Mouse (Mus musculus): ENCODE measurements around the gene Tshz2. TPM values are rescaled to one million over a fixed set of nuclear protein-coding genes. Genes with fewer than 3 reads are reported as not detected.

Gene Tshz2
- polyA plus RNA-seq, 1 experiment from 2014 or later: 14.8 TPM

- Histone ChIP-seq H3K9ac (ENCODE audit: low read depth, low read length) (no peak overlapping the region), H3K4me2 (replicated peaks; ENCODE audit: low read depth, low read length) (no peak overlapping the region), H3K36me3 (ENCODE audit: control insufficient read depth, insufficient read depth, low read length) (no peaks in the 10 kb centered on the region), H3K4me1 (ENCODE audit: control insufficient read depth, insufficient read depth, low read length) (no peaks in the 10 kb centered on the region), H3K4me3 (ENCODE audit: low read length) (no peak overlapping the region), H3K9me3 (ENCODE audit: control insufficient read depth, low read length) (no peaks in the 10 kb centered on the region), H3K27me3 (ENCODE audit: control insufficient read depth, insufficient read depth, low read length) (no peaks in the 10 kb centered on the region), H3K27ac (ENCODE audit: low read depth, low read length) (no peak overlapping the region; the same call in 1 of the 2 replicates)
- ATAC-seq (ENCODE audit: low FRiP score, low TSS enrichment): no peak
- 68% methylated on average over 16 of the region's 16 CpGs for WGBS
Measured at GRCm38 (mm10) chr2:169940297-169941142, 307.7 kb downstream of the Tshz2 start.

- ATAC-seq (ENCODE audit: low FRiP score, low TSS enrichment): no peak
- WGBS: 87% methylated on average over 6 of the region's 6 CpGs
- H3K4me3 ChIP-seq (ENCODE audit: low read length): no peak overlapping the region
- no peaks in the 10 kb centered on the region for H3K4me1 ChIP-seq (ENCODE audit: control insufficient read depth, insufficient read depth, low read length)
- no peaks in the 10 kb centered on the region for H3K9me3 ChIP-seq (ENCODE audit: control insufficient read depth, low read length)
- no peak overlapping the region for H3K4me2 ChIP-seq (replicated peaks; ENCODE audit: low read depth, low read length)
- H3K9ac ChIP-seq (ENCODE audit: low read depth, low read length): no peak overlapping the region
- no peak overlapping the region for H3K27ac ChIP-seq (ENCODE audit: low read depth, low read length)
- no peaks in the 10 kb centered on the region for H3K36me3 ChIP-seq (ENCODE audit: control insufficient read depth, insufficient read depth, low read length)
- H3K27me3 ChIP-seq (ENCODE audit: control insufficient read depth, insufficient read depth, low read length): no peaks in the 10 kb centered on the region
Measured at GRCm38 (mm10) chr2:169943727-169944126, 310.9 kb downstream of the Tshz2 start.

GRCm38 (mm10) chr2:169948139-169948538, 315.3 kb downstream of the Tshz2 start:
- no peak for ATAC-seq (ENCODE audit: low FRiP score, low TSS enrichment)
- WGBS: 63% methylated on average over 6 of the region's 6 CpGs
- no peak overlapping the region for H3K4me2 ChIP-seq (replicated peaks; ENCODE audit: low read depth, low read length)
- no peaks in the 10 kb centered on the region for H3K27me3 ChIP-seq (ENCODE audit: control insufficient read depth, insufficient read depth, low read length)
- H3K9me3 ChIP-seq (ENCODE audit: control insufficient read depth, low read length): no peaks in the 10 kb centered on the region
- H3K27ac ChIP-seq (ENCODE audit: low read depth, low read length): no peak overlapping the region
- H3K4me1 ChIP-seq (ENCODE audit: control insufficient read depth, insufficient read depth, low read length): 0 out of 2 replicates have a peak, but pooled peaks cover 3% of the 10 kb centered on the region
- H3K36me3 ChIP-seq (ENCODE audit: control insufficient read depth, insufficient read depth, low read length): no peaks in the 10 kb centered on the region
- no peak overlapping the region for H3K9ac ChIP-seq (ENCODE audit: low read depth, low read length)
- H3K4me3 ChIP-seq (ENCODE audit: low read length): no peak overlapping the region

GRCm38 (mm10) chr2:169951041-169951440, 318.2 kb downstream of the Tshz2 start:
- H3K4me2 ChIP-seq (replicated peaks; ENCODE audit: low read depth, low read length): no peak overlapping the region
- no peak for ATAC-seq (ENCODE audit: low FRiP score, low TSS enrichment)
- 0 out of 2 replicates have a peak, but pooled peaks cover 3% of the 10 kb centered on the region for H3K4me1 ChIP-seq (ENCODE audit: control insufficient read depth, insufficient read depth, low read length)
- H3K36me3 ChIP-seq (ENCODE audit: control insufficient read depth, insufficient read depth, low read length): no peaks in the 10 kb centered on the region
- WGBS: 52% methylated on average over 8 of the region's 8 CpGs
- H3K9ac ChIP-seq (ENCODE audit: low read depth, low read length): no peak overlapping the region
- no peaks in the 10 kb centered on the region for H3K27me3 ChIP-seq (ENCODE audit: control insufficient read depth, insufficient read depth, low read length)
- no peak overlapping the region for H3K27ac ChIP-seq (ENCODE audit: low read depth, low read length)
- H3K4me3 ChIP-seq (ENCODE audit: low read length): no peak overlapping the region
- H3K9me3 ChIP-seq (ENCODE audit: control insufficient read depth, low read length): no peaks in the 10 kb centered on the region

- Histone ChIP-seq H3K36me3 (ENCODE audit: control insufficient read depth, insufficient read depth, low read length) (no peaks in the 10 kb centered on the region), H3K4me3 (ENCODE audit: low read length) (no peak overlapping the region), H3K4me1 (ENCODE audit: control insufficient read depth, insufficient read depth, low read length) (0 out of 2 replicates have a peak, but pooled peaks cover 3% of the 10 kb centered on the region), H3K9ac (ENCODE audit: low read depth, low read length) (no peak overlapping the region), H3K27ac (ENCODE audit: low read depth, low read length) (no peak overlapping the region), H3K27me3 (ENCODE audit: control insufficient read depth, insufficient read depth, low read length) (no peaks in the 10 kb centered on the region), H3K9me3 (ENCODE audit: control insufficient read depth, low read length) (no peaks in the 10 kb centered on the region), H3K4me2 (replicated peaks; ENCODE audit: low read depth, low read length) (no peak overlapping the region)
- WGBS: 90% methylated on average over 2 of the region's 2 CpGs
- ATAC-seq (ENCODE audit: low FRiP score, low TSS enrichment): no peak
Measured at GRCm38 (mm10) chr2:169952981-169953380, 320.2 kb downstream of the Tshz2 start.

- WGBS: 37% methylated on average over 17 of the region's 17 CpGs
- Histone ChIP-seq H3K4me2 (replicated peaks; ENCODE audit: low read depth, low read length) (no peak overlapping the region), H3K9me3 (ENCODE audit: control insufficient read depth, low read length) (no peaks in the 10 kb centered on the region), H3K4me3 (ENCODE audit: low read length) (no peak overlapping the region), H3K27me3 (ENCODE audit: control insufficient read depth, insufficient read depth, low read length) (no peaks in the 10 kb centered on the region), H3K4me1 (ENCODE audit: control insufficient read depth, insufficient read depth, low read length) (peaks cover 25% of the 10 kb centered on the region), H3K9ac (ENCODE audit: low read depth, low read length) (no peak overlapping the region), H3K36me3 (ENCODE audit: control insufficient read depth, insufficient read depth, low read length) (no peaks in the 10 kb centered on the region), H3K27ac (ENCODE audit: low read depth, low read length) (no peak overlapping the region)
- ATAC-seq (ENCODE audit: low FRiP score, low TSS enrichment): no peak
Measured at GRCm38 (mm10) chr2:169958736-169959573, 326.1 kb downstream of the Tshz2 start.

- 27% methylated on average over 24 of the region's 24 CpGs for WGBS
- no peaks in the 10 kb centered on the region; the same call in 1 of the 2 replicates for H3K9me3 ChIP-seq (ENCODE audit: control insufficient read depth, low read length)
- peaks cover 25% of the 10 kb centered on the region for H3K4me1 ChIP-seq (ENCODE audit: control insufficient read depth, insufficient read depth, low read length)
- no peaks in the 10 kb centered on the region for H3K36me3 ChIP-seq (ENCODE audit: control insufficient read depth, insufficient read depth, low read length)
- 0 out of 2 replicates have a peak overlapping the region, but pooled peaks have one; percentile 23 for H3K9ac ChIP-seq (ENCODE audit: low read depth, low read length)
- H3K4me2 ChIP-seq (replicated peaks; ENCODE audit: low read depth, low read length): peak overlapping the region; percentile 55
- H3K27ac ChIP-seq (ENCODE audit: low read depth, low read length): no peak overlapping the region
- peak overlapping the region; percentile 25 for H3K4me3 ChIP-seq (ENCODE audit: low read length)
- no peaks in the 10 kb centered on the region for H3K27me3 ChIP-seq (ENCODE audit: control insufficient read depth, insufficient read depth, low read length)
- ATAC-seq (ENCODE audit: low FRiP score, low TSS enrichment): 0 out of 2 replicates have a peak, but pooled peaks have one; percentile 36
Measured at GRCm38 (mm10) chr2:169961463-169962230, 328.8 kb downstream of the Tshz2 start.

- no peaks in the 10 kb centered on the region for H3K36me3 ChIP-seq (ENCODE audit: control insufficient read depth, insufficient read depth, low read length)
- ATAC-seq (ENCODE audit: low FRiP score, low TSS enrichment): no peak
- 53% methylated on average over 8 of the region's 8 CpGs for WGBS
Measured at GRCm38 (mm10) chr2:169962231-169962600, 329.4 kb downstream of the Tshz2 start.

More at GRCm38 (mm10) chr2:169962231-169962600, 329.4 kb downstream of the Tshz2 start:
- no peaks in the 10 kb centered on the region for H3K27me3 ChIP-seq (ENCODE audit: control insufficient read depth, insufficient read depth, low read length)
- no peak overlapping the region for H3K4me3 ChIP-seq (ENCODE audit: low read length)
- H3K4me1 ChIP-seq (ENCODE audit: control insufficient read depth, insufficient read depth, low read length): peaks cover 25% of the 10 kb centered on the region
- no peak overlapping the region for H3K9ac ChIP-seq (ENCODE audit: low read depth, low read length)
- no peak overlapping the region for H3K27ac ChIP-seq (ENCODE audit: low read depth, low read length)
- H3K4me2 ChIP-seq (replicated peaks; ENCODE audit: low read depth, low read length): peak overlapping the region; percentile 55
- H3K9me3 ChIP-seq (ENCODE audit: control insufficient read depth, low read length): no peaks in the 10 kb centered on the region; the same call in 1 of the 2 replicates

All from kidney, embryonic 14.5 days (tissue).